Mouse (Mus musculus): ENCODE measurements around the gene Ier2. TPM values are rescaled to one million over a fixed set of nuclear protein-coding genes. Genes with fewer than 3 reads are reported as not detected.
"Not testable (repeated sequence)": the region's sequence is repeated elsewhere in the genome, so short reads cannot be mapped to it uniquely, and the experiment has no call there.

The Ier2 gene
- polyA plus RNA-seq, 1 experiment from 2014 or later: 82.8 TPM

GRCm38 (mm10) chr8:84686191-84687002 lies 23.7 kb upstream of the Ier2 start, which contains the start of gene Trmt1:
TSS of gene Trmt1 (plus strand) at chr8:84686307.
- WGBS: 10% methylated on average over 20 of the region's 20 CpGs
- DNase-seq (ENCODE audit: low spot score) (peak; percentile 72), ATAC-seq (ENCODE audit: low FRiP score, low TSS enrichment) (no peak)
- H3K27me3 ChIP-seq (ENCODE audit: control insufficient read depth, insufficient read depth, low read length): no peaks in the 10 kb centered on the region
- peak within 1 kb of the TSS; percentile 96 for H3K9ac ChIP-seq (ENCODE audit: low read length)
- peak within 1 kb of the TSS; percentile 92 for H3K27ac ChIP-seq (replicated peaks)
- H3K4me2 ChIP-seq (replicated peaks; ENCODE audit: low read depth): peak within 1 kb of the TSS; percentile 72
- H3K36me3 ChIP-seq (ENCODE audit: control insufficient read depth, insufficient read depth, low read length): no peaks in the 10 kb centered on the region
- 0 out of 2 replicates have a peak, but pooled peaks cover 3% of the 10 kb centered on the region for H3K4me1 ChIP-seq (replicated peaks; ENCODE audit: control insufficient read depth, insufficient read depth)
- TF ChIP-seq CTCF (IDR thresholded peaks at IDR 0.05; ENCODE audit: low read depth) (no peak), EP300 (optimal IDR thresholded peaks at IDR 0.05) (no peak)
- H3K9me3 ChIP-seq (ENCODE audit: control insufficient read depth, low read length): no peaks in the 10 kb centered on the region
- H3K4me3 ChIP-seq (ENCODE audit: low read depth, low read length): peak within 1 kb of the TSS; percentile 98

GRCm38 (mm10) chr8:84684537-84684936 lies 21.9 kb upstream of the Ier2 start:
- ATAC-seq (ENCODE audit: low FRiP score, low TSS enrichment) (no peak), DNase-seq (ENCODE audit: low spot score) (no peak)
- no peaks in the 10 kb centered on the region for H3K36me3 ChIP-seq (ENCODE audit: control insufficient read depth, insufficient read depth, low read length)
- H3K4me1 ChIP-seq (replicated peaks; ENCODE audit: control insufficient read depth, insufficient read depth): 0 out of 2 replicates have a peak, but pooled peaks cover 3% of the 10 kb centered on the region
- H3K4me3 ChIP-seq (ENCODE audit: low read depth, low read length): no peak overlapping the region
- 60% methylated on average over 3 of the region's 3 CpGs for WGBS
- H3K9ac ChIP-seq (ENCODE audit: low read length): no peak overlapping the region
- TF ChIP-seq CTCF (IDR thresholded peaks at IDR 0.05; ENCODE audit: low read depth) (no peak), EP300 (optimal IDR thresholded peaks at IDR 0.05) (no peak)
- no peak overlapping the region for H3K27ac ChIP-seq (replicated peaks)
- H3K4me2 ChIP-seq (replicated peaks; ENCODE audit: low read depth): no peak overlapping the region
- H3K9me3 ChIP-seq (ENCODE audit: control insufficient read depth, low read length): no peaks in the 10 kb centered on the region
- no peaks in the 10 kb centered on the region for H3K27me3 ChIP-seq (ENCODE audit: control insufficient read depth, insufficient read depth, low read length)

GRCm38 (mm10) chr8:84682257-84682656 lies 19.6 kb upstream of the Ier2 start:
- no peak overlapping the region for H3K9ac ChIP-seq (ENCODE audit: low read length)
- H3K4me3 ChIP-seq (ENCODE audit: low read depth, low read length): no peak overlapping the region
- H3K27me3 ChIP-seq (ENCODE audit: control insufficient read depth, insufficient read depth, low read length): no peaks in the 10 kb centered on the region
- WGBS: 87% methylated on average over 2 of the region's 2 CpGs
- ATAC-seq (ENCODE audit: low FRiP score, low TSS enrichment): no peak
- H3K4me1 ChIP-seq (replicated peaks; ENCODE audit: control insufficient read depth, insufficient read depth): 0 out of 2 replicates have a peak, but pooled peaks cover 3% of the 10 kb centered on the region
- no peak for TF ChIP-seq EP300 (optimal IDR thresholded peaks at IDR 0.05)
- no peak for TF ChIP-seq CTCF (IDR thresholded peaks at IDR 0.05; ENCODE audit: low read depth)
- H3K36me3 ChIP-seq (ENCODE audit: control insufficient read depth, insufficient read depth, low read length): no peaks in the 10 kb centered on the region
- DNase-seq (ENCODE audit: low spot score): no peak
- H3K9me3 ChIP-seq (ENCODE audit: control insufficient read depth, low read length): no peaks in the 10 kb centered on the region
- no peak overlapping the region for H3K4me2 ChIP-seq (replicated peaks; ENCODE audit: low read depth)
- H3K27ac ChIP-seq (replicated peaks): no peak overlapping the region

- TF ChIP-seq CTCF (IDR thresholded peaks at IDR 0.05; ENCODE audit: low read depth) (no peak), EP300 (optimal IDR thresholded peaks at IDR 0.05) (no peak)
- Histone ChIP-seq H3K4me1 (replicated peaks; ENCODE audit: control insufficient read depth, insufficient read depth) (0 out of 2 replicates have a peak, but pooled peaks cover 3% of the 10 kb centered on the region), H3K27ac (replicated peaks) (no peak overlapping the region), H3K4me3 (ENCODE audit: low read depth, low read length) (no peak overlapping the region), H3K9me3 (ENCODE audit: control insufficient read depth, low read length) (no peaks in the 10 kb centered on the region), H3K4me2 (replicated peaks; ENCODE audit: low read depth) (no peak overlapping the region), H3K36me3 (ENCODE audit: control insufficient read depth, insufficient read depth, low read length) (no peaks in the 10 kb centered on the region), H3K9ac (ENCODE audit: low read length) (no peak overlapping the region), H3K27me3 (ENCODE audit: control insufficient read depth, insufficient read depth, low read length) (no peaks in the 10 kb centered on the region)
- ATAC-seq (ENCODE audit: low FRiP score, low TSS enrichment) (no peak), DNase-seq (ENCODE audit: low spot score) (no peak)
- 72% methylated on average over 2 of the region's 2 CpGs for WGBS
These were observed 18.8 kb upstream of the Ier2 start for GRCm38 (mm10) chr8:84681476-84681875.

GRCm38 (mm10) chr8:84677305-84677704 lies 14.7 kb upstream of the Ier2 start:
- peaks cover 14% of the 10 kb centered on the region for H3K36me3 ChIP-seq (ENCODE audit: control insufficient read depth, insufficient read depth, low read length)
- H3K4me2 ChIP-seq (replicated peaks; ENCODE audit: low read depth): no peak overlapping the region
- H3K9ac ChIP-seq (ENCODE audit: low read length): no peak overlapping the region
- no peaks in the 10 kb centered on the region for H3K4me1 ChIP-seq (replicated peaks; ENCODE audit: control insufficient read depth, insufficient read depth)
- H3K27me3 ChIP-seq (ENCODE audit: control insufficient read depth, insufficient read depth, low read length): no peaks in the 10 kb centered on the region
- ATAC-seq (ENCODE audit: low FRiP score, low TSS enrichment): no peak; the same call in 1 of the 2 replicates
- H3K9me3 ChIP-seq (ENCODE audit: control insufficient read depth, low read length): no peaks in the 10 kb centered on the region
- WGBS: 89% methylated on average over 5 of the region's 5 CpGs
- H3K27ac ChIP-seq (replicated peaks): no peak overlapping the region
- no peak for TF ChIP-seq CTCF (IDR thresholded peaks at IDR 0.05; ENCODE audit: low read depth)
- no peak for TF ChIP-seq EP300 (optimal IDR thresholded peaks at IDR 0.05)
- H3K4me3 ChIP-seq (ENCODE audit: low read depth, low read length): no peak overlapping the region
- DNase-seq (ENCODE audit: low spot score): no peak

GRCm38 (mm10) chr8:84670295-84671006 lies 7.8 kb upstream of the Ier2 start:
- WGBS: 85% methylated on average over 5 of the region's 5 CpGs
- peaks cover 10% of the 10 kb centered on the region for H3K36me3 ChIP-seq (ENCODE audit: control insufficient read depth, insufficient read depth, low read length)
- not testable (repeated sequence) for H3K4me2 ChIP-seq (replicated peaks; ENCODE audit: low read depth); DNase-seq (ENCODE audit: low spot score); H3K4me1 ChIP-seq (replicated peaks; ENCODE audit: control insufficient read depth, insufficient read depth); H3K9me3 ChIP-seq (ENCODE audit: control insufficient read depth, low read length); H3K9ac ChIP-seq (ENCODE audit: low read length); H3K27ac ChIP-seq (replicated peaks); H3K27me3 ChIP-seq (ENCODE audit: control insufficient read depth, insufficient read depth, low read length); H3K4me3 ChIP-seq (ENCODE audit: low read depth, low read length)
- peak; percentile 67 for ATAC-seq (ENCODE audit: low FRiP score, low TSS enrichment)
